Mouse (Mus musculus) ES-Bruce4 (cell line): ENCODE results near the gene Zdhhc4.

Experiments used
- CTCF ChIP-seq: IDR thresholded peaks from one replicate; pipeline ENCODE4 v1.8.1; 2011; ENCODE audit warnings: low read depth, low read length
- EP300 ChIP-seq: IDR thresholded peaks from 2 replicates; pipeline ENCODE4 v1.6.1; 2011; ENCODE audit warnings: low read depth, low read length; ENCODE audit not compliant: insufficient read depth
- POLR2A ChIP-seq: IDR thresholded peaks from one replicate; pipeline ENCODE4 v1.8.1; 2011; ENCODE audit warnings: low read length; ENCODE audit not compliant: insufficient read depth

- TF ChIP-seq POLR2A (no peak), CTCF (no peak), EP300 (no peak)
Measured at GRCm38 (mm10) chr5:143304251-143304650, 24.8 kb downstream of the Zdhhc4 start.
